Mouse (Mus musculus): ENCODE data around the gene 1810024B03Rik. TPM values are rescaled to one million over a fixed set of nuclear protein-coding genes. Genes with fewer than 3 reads are reported as not detected.

Gene 1810024B03Rik
- total RNA-seq, 2 experiments from 2014 or later = 0.69 to 1.4 TPM

Other genes starting within 250 kb of the 1810024B03Rik start
- gene Ap4e1, start 199.6 kb downstream of the 1810024B03Rik start, total RNA-seq (2021) = 10 to 100 TPM; 10.9 to 16.0 TPM
- gene Blvra, start 137.6 kb downstream of the 1810024B03Rik start, total RNA-seq (2021) = 10 to 100 TPM; 27.3 to 28.4 TPM
- gene Ncaph, start 74.3 kb downstream of the 1810024B03Rik start, total RNA-seq (2021) = 1 to 10 TPM; 1.8 to 1.9 TPM
- gene Itpripl1, start 64.8 kb downstream of the 1810024B03Rik start, total RNA-seq (2021) = 1 to 10 TPM; 1.8 to 2.6 TPM
- gene Snrnp200, start 106 bp upstream of the 1810024B03Rik start, total RNA-seq (2021) = 10 to 100 TPM; 84.5 to 87.8 TPM
- gene Ciao1, start 39.5 kb upstream of the 1810024B03Rik start, total RNA-seq (2021) = 10 to 100 TPM; 77.3 to 90.5 TPM
- gene Tmem127, start 39.6 kb upstream of the 1810024B03Rik start, total RNA-seq (2021) = 10 to 100 TPM; 74.1 to 87.5 TPM
- gene Stard7, start 61.9 kb upstream of the 1810024B03Rik start, total RNA-seq (2021) = 100 to 1,000 TPM; 107 to 119 TPM
- gene Dusp2, start 127.9 kb upstream of the 1810024B03Rik start, total RNA-seq (2021) = 1 to 10 TPM; 1.6 to 2.5 TPM
- gene Astl, start 130.4 kb upstream of the 1810024B03Rik start, total RNA-seq (2021) = not detected
- gene Adra2b, start 154.9 kb upstream of the 1810024B03Rik start, total RNA-seq (2021) = under 1 TPM; 0.25 to 0.97 TPM
- under 1 TPM in 1 of 2 experiments, not detected in 1; 0.63 TPM for gene Gpat2, start 216.9 kb upstream of the 1810024B03Rik start, total RNA-seq (2021)
- gene Fahd2a, start 236.3 kb upstream of the 1810024B03Rik start, total RNA-seq (2021) = 10 to 100 TPM; 21.2 to 21.9 TPM

Measured in left cerebral cortex, postnatal 36 days (tissue).